Mouse (Mus musculus): Measurements from ENCODE around the gene Ppp1r15a. TPM values are rescaled to one million over a fixed set of nuclear protein-coding genes. Genes with fewer than 3 reads are reported as not detected.

The Ppp1r15a gene
- polyA plus RNA-seq (2015; fragmentation: Nextera tagmentation; extraction: Ambion mirVana), result 24.3 and 24.8 TPM in 2 replicates

DNA sequence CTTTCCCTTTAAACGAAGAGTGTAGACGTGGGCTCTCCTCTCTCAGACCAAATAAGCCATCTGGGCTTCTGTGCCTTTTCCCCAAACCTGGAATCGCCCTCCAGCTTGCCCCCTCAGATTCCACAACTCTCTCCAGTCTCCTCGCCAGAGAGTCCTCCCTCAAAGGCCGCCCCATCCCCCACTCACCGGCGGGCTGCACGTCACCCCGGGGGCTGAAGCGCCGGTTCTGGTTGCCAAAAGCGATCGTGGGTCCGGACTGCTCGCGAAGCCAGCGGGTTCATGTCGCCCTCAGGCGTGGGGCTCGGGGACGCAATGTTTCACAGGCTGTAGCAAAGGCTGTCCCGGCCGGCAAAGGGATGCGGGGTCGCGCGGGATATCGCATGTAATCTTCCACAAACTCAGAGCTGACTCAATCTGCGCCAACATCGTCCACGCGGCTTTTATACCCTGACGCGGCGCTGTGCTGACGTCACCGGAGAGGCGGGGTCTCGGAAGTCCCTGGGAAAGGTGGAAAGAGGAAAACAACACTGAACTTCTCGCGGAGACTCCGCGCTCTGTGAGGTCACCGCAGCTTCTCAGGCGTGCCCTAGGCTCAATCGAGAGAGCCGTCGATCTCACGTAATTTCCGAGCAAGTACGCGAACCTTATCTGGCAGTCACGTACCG is at the start of gene Ppp1r15a, which contains the start of gene Plekha4:
Ppp1r15a (minus strand) TSS at position 460 of the 665 bp plus-strand sequence.
Plekha4 (plus strand) TSS at position 522 of the 665 bp plus-strand sequence.
- Histone ChIP-seq H3K9ac (replicated peaks; ENCODE audit: low read length) (peak within 1 kb of the TSS; percentile 80), H3K36me3 (ENCODE audit: insufficient read depth, low read length) (no peaks in the 10 kb centered on the region), H3K27me3 (ENCODE audit: insufficient read depth, low read length) (no peaks in the 10 kb centered on the region), H3K9me3 (ENCODE audit: low read length) (no peaks in the 10 kb centered on the region), H3K27ac (ENCODE audit: low read length) (peak within 1 kb of the TSS; percentile 85), H3K4me3 (ENCODE audit: low read length) (peak within 1 kb of the TSS; percentile 76), H3K4me1 (ENCODE audit: insufficient read depth, low read length) (peaks cover 54% of the 10 kb centered on the region), H3K4me2 (replicated peaks; ENCODE audit: low read depth, low read length) (peak within 1 kb of the TSS; percentile 89)
- peak; percentile 81 for ATAC-seq (ENCODE audit: low FRiP score, low TSS enrichment)
- under 1% methylated on average over 54 of the region's 54 CpGs for WGBS

DNA sequence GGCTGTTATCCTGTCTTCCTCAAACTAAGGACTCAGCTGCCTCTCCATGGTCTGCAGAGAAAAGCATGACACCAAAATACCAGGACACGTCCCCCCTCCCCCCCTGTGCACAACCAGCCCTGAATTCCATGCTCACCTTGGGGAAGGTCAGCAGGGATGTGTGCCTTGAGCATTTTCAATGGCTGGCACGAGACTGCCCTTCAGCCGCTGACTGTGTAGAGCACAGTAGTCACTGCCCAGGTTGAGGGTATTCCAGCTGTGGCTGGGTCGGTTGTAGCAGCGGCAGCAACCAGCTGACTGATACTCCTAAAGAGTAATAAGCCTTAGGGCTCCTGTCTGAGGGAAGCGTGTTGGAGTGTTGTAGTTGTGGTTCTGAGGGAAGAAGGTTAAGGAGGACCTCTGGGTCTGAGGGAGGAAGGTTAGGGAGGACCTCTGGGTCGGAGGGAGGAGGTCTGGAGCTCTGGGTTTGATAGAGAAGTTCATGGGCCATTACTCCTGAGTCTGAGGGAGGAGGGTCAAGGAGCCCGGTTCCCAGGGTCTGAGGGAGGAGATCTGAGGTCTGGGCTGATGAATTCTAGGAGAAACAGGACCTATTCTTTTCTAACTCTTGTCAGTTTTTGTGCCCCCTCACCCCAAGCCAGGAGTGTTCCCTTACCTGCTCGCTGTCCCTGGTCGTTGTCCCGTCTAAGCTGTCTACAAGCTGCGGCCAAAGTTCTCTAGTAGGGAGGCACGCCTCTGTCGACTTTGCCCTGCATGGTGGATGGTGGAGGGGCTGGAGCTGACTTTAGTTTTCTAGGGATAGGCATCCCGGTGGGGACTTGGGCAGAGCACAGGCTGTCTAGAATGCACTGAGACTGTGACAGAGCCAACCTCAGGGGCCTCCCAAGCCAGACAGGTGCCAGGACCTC is 48.7 kb upstream of the Ppp1r15a start:
- H3K27me3 ChIP-seq (ENCODE audit: insufficient read depth, low read length), result no peaks in the 10 kb centered on the region
- ATAC-seq (ENCODE audit: low FRiP score, low TSS enrichment), result peak; percentile 50
- H3K36me3 ChIP-seq (ENCODE audit: insufficient read depth, low read length), result peaks cover 17% of the 10 kb centered on the region; the same call in 1 of the 2 replicates
- peak overlapping the region; percentile 83 for H3K27ac ChIP-seq (ENCODE audit: low read length)
- WGBS, result 38% methylated on average over 15 of the region's 15 CpGs
- H3K9me3 ChIP-seq (ENCODE audit: low read length), result no peaks in the 10 kb centered on the region
- H3K9ac ChIP-seq (replicated peaks; ENCODE audit: low read length), result peak overlapping the region; percentile 39
- H3K4me1 ChIP-seq (ENCODE audit: insufficient read depth, low read length), result peaks cover 43% of the 10 kb centered on the region
- H3K4me2 ChIP-seq (replicated peaks; ENCODE audit: low read depth, low read length), result peak overlapping the region; percentile 33
- H3K4me3 ChIP-seq (ENCODE audit: low read length), result peak overlapping the region; percentile 34

- no peak overlapping the region for H3K9ac ChIP-seq (replicated peaks; ENCODE audit: low read length)
- H3K9me3 ChIP-seq (ENCODE audit: low read length), result no peaks in the 10 kb centered on the region
- 51% methylated on average over 8 of the region's 8 CpGs for WGBS
- peak overlapping the region; percentile 83 for H3K27ac ChIP-seq (ENCODE audit: low read length)
- peaks cover 46% of the 10 kb centered on the region for H3K4me1 ChIP-seq (ENCODE audit: insufficient read depth, low read length)
- ATAC-seq (ENCODE audit: low FRiP score, low TSS enrichment), result no peak
- peak overlapping the region; percentile 34 for H3K4me3 ChIP-seq (ENCODE audit: low read length)
- peaks cover 17% of the 10 kb centered on the region; the same call in 1 of the 2 replicates for H3K36me3 ChIP-seq (ENCODE audit: insufficient read depth, low read length)
- peak overlapping the region; percentile 33 for H3K4me2 ChIP-seq (replicated peaks; ENCODE audit: low read depth, low read length)
- H3K27me3 ChIP-seq (ENCODE audit: insufficient read depth, low read length), result no peaks in the 10 kb centered on the region
Observed at GRCm38 (mm10) chr7:45573954-45574353, 47.9 kb upstream of the Ppp1r15a start.

DNA sequence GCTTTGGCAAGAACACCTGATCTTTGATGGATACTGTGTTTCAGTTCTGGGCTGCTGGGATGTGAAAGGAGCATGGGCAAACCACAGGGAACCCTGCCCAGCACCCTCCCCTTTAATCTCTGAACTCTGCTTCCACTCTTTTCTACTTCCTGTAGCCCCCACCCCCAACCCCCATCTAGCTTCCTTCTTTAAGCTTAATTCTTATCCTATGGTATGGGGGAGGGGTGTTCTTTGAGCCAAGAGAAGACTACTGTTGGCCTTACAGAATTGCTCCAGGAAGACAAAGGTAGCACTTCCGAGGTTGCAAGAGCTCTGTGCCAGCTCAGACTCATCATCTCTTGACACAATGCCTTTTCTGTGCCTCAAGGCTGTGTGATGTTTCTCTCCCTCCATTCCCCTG is 45.9 kb upstream of the Ppp1r15a start:
- ATAC-seq (ENCODE audit: low FRiP score, low TSS enrichment), result no peak
- no peaks in the 10 kb centered on the region for H3K27me3 ChIP-seq (ENCODE audit: insufficient read depth, low read length)
- peaks cover 62% of the 10 kb centered on the region for H3K4me1 ChIP-seq (ENCODE audit: insufficient read depth, low read length)
- WGBS, result 33% methylated on average over 1 of the region's 1 CpGs
- H3K36me3 ChIP-seq (ENCODE audit: insufficient read depth, low read length), result 0 out of 2 replicates have a peak, but pooled peaks cover 11% of the 10 kb centered on the region
- no peaks in the 10 kb centered on the region for H3K9me3 ChIP-seq (ENCODE audit: low read length)
- H3K4me2 ChIP-seq (replicated peaks; ENCODE audit: low read depth, low read length), result 0 out of 2 replicates have a peak overlapping the region, but pooled peaks have one; percentile 67
- H3K9ac ChIP-seq (replicated peaks; ENCODE audit: low read length), result no peak overlapping the region
- H3K27ac ChIP-seq (ENCODE audit: low read length), result no peak overlapping the region
- no peak overlapping the region for H3K4me3 ChIP-seq (ENCODE audit: low read length)

DNA sequence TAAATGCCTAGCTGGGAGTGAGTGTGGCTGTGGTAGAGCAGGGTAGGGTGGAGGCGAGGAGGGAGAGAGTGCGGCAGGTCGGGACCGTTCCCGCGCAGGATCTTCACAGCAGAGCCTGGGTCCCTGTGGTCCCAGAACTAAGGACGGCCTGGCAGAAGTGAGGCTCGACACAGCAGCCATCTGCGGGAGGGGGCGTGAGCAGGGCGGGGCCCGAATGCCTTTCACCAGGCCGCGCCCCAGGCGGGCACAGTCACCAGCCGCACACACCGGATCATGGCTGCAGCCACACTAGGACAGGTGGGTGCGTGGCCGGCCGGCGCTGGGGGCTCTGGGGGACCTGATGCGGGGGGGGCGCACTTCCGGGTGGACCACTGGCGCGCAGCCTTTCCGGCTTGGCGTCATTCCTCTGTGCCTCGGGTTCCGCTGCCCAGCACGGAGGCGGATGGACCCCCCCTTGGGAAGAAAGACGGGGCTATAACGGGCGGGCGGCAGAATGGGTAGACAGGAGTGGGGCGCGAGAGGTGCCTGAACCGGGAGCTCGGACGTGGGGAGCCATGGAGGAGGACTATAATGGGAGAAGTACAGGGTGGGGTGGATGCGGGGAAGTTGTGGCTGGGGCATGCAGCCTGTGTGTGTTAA is 44.2 kb upstream of the Ppp1r15a start, which contains the start of gene Bcat2:
Bcat2 (plus strand) TSS at position 51 of the 639 bp plus-strand sequence.
- peak within 1 kb of the TSS; percentile 82 for H3K9ac ChIP-seq (replicated peaks; ENCODE audit: low read length)
- no peaks in the 10 kb centered on the region for H3K36me3 ChIP-seq (ENCODE audit: insufficient read depth, low read length)
- no peaks in the 10 kb centered on the region for H3K27me3 ChIP-seq (ENCODE audit: insufficient read depth, low read length)
- under 1% methylated on average over 42 of the region's 42 CpGs for WGBS
- ATAC-seq (ENCODE audit: low FRiP score, low TSS enrichment), result peak; percentile 62
- peak within 1 kb of the TSS; percentile 72 for H3K4me3 ChIP-seq (ENCODE audit: low read length)
- peak within 1 kb of the TSS; percentile 93 for H3K27ac ChIP-seq (ENCODE audit: low read length)
- peaks cover 61% of the 10 kb centered on the region for H3K4me1 ChIP-seq (ENCODE audit: insufficient read depth, low read length)
- no peaks in the 10 kb centered on the region for H3K9me3 ChIP-seq (ENCODE audit: low read length)
- H3K4me2 ChIP-seq (replicated peaks; ENCODE audit: low read depth, low read length), result peak within 1 kb of the TSS; percentile 67

GRCm38 (mm10) chr7:45568601-45569473 is 42.8 kb upstream of the Ppp1r15a start:
- Histone ChIP-seq H3K4me3 (ENCODE audit: low read length) (peak overlapping the region; percentile 49), H3K27ac (ENCODE audit: low read length) (peak overlapping the region; percentile 93), H3K4me2 (replicated peaks; ENCODE audit: low read depth, low read length) (peak overlapping the region; percentile 60), H3K9me3 (ENCODE audit: low read length) (no peaks in the 10 kb centered on the region), H3K36me3 (ENCODE audit: insufficient read depth, low read length) (no peaks in the 10 kb centered on the region), H3K9ac (replicated peaks; ENCODE audit: low read length) (peak overlapping the region; percentile 37), H3K4me1 (ENCODE audit: insufficient read depth, low read length) (peaks cover 51% of the 10 kb centered on the region), H3K27me3 (ENCODE audit: insufficient read depth, low read length) (no peaks in the 10 kb centered on the region)
- no peak for ATAC-seq (ENCODE audit: low FRiP score, low TSS enrichment)
- whole genome bisulfite sequencing, result 77% methylated on average over 10 of the region's 10 CpGs

GRCm38 (mm10) chr7:45567780-45568516 is 41.9 kb upstream of the Ppp1r15a start:
- Histone ChIP-seq H3K9ac (replicated peaks; ENCODE audit: low read length) (peak overlapping the region; percentile 61), H3K36me3 (ENCODE audit: insufficient read depth, low read length) (no peaks in the 10 kb centered on the region), H3K27me3 (ENCODE audit: insufficient read depth, low read length) (no peaks in the 10 kb centered on the region), H3K4me2 (replicated peaks; ENCODE audit: low read depth, low read length) (peak overlapping the region; percentile 60), H3K4me3 (ENCODE audit: low read length) (peak overlapping the region; percentile 49), H3K9me3 (ENCODE audit: low read length) (no peaks in the 10 kb centered on the region), H3K27ac (ENCODE audit: low read length) (peak overlapping the region; percentile 93), H3K4me1 (ENCODE audit: insufficient read depth, low read length) (peaks cover 44% of the 10 kb centered on the region)
- ATAC-seq (ENCODE audit: low FRiP score, low TSS enrichment), result peak; percentile 97
- WGBS, result under 1% methylated on average over 24 of the region's 24 CpGs

- H3K4me1 ChIP-seq (ENCODE audit: insufficient read depth, low read length), result peaks cover 42% of the 10 kb centered on the region
- no peaks in the 10 kb centered on the region for H3K9me3 ChIP-seq (ENCODE audit: low read length)
- H3K4me3 ChIP-seq (ENCODE audit: low read length), result no peak overlapping the region
- no peaks in the 10 kb centered on the region for H3K36me3 ChIP-seq (ENCODE audit: insufficient read depth, low read length)
- WGBS, result 66% methylated on average over 8 of the region's 8 CpGs
- ATAC-seq (ENCODE audit: low FRiP score, low TSS enrichment), result no peak
- H3K4me2 ChIP-seq (replicated peaks; ENCODE audit: low read depth, low read length), result no peak overlapping the region
- peak overlapping the region; percentile 61; the same call in 1 of the 2 replicates for H3K9ac ChIP-seq (replicated peaks; ENCODE audit: low read length)
- H3K27ac ChIP-seq (ENCODE audit: low read length), result peak overlapping the region; percentile 93
- H3K27me3 ChIP-seq (ENCODE audit: insufficient read depth, low read length), result no peaks in the 10 kb centered on the region
Observed at GRCm38 (mm10) chr7:45567112-45567779, 41.2 kb upstream of the Ppp1r15a start.
